Mouse (Mus musculus) heart, embryonic 11.5 days (tissue): ENCODE measurements around the gene Fmod. TPM values are rescaled to one million over a fixed set of nuclear protein-coding genes. Genes with fewer than 3 reads are reported as not detected.

Source experiments
- ATAC-seq: fragments of 200-750 bp; cut with Nextera tagmentation; replicated peaks from 2 replicates; pipeline ENCODE4 v1.8.0; 2017; ENCODE audit warnings: moderate library complexity; ENCODE audit not compliant: insufficient number of reproducible peaks, low FRiP score, low TSS enrichment
- H3K27ac ChIP-seq: fragments of 300-500 bp; sonication (generic); 2 replicates; pipeline ENCODE4 v1.5.1; 2014; ENCODE audit warnings: mild to moderate bottlenecking, low read depth, low read length
- H3K27me3 ChIP-seq: fragments of 300-500 bp; sonication (generic); 2 replicates; pipeline ENCODE4 v1.6.1; 2014; ENCODE audit warnings: mild to moderate bottlenecking, low read length, mixed read lengths; ENCODE audit not compliant: control insufficient read depth, insufficient read depth
- H3K36me3 ChIP-seq: fragments of 300-500 bp; sonication (generic); 2 replicates; pipeline ENCODE4 v1.6.1; 2014; ENCODE audit warnings: mild to moderate bottlenecking, low read length, moderate library complexity, mixed read lengths; ENCODE audit not compliant: control insufficient read depth, insufficient read depth
- H3K4me1 ChIP-seq: fragments of 300-500 bp; sonication (generic); 2 replicates; pipeline ENCODE4 v1.6.1; 2014; ENCODE audit warnings: low read length; ENCODE audit not compliant: control insufficient read depth, insufficient read depth
- H3K4me2 ChIP-seq: fragments of 300-500 bp; sonication (generic); 2 replicates; pipeline ENCODE4 v1.6.1; 2014; ENCODE audit warnings: mild to moderate bottlenecking, moderate library complexity
- H3K4me3 ChIP-seq: fragments of 300-500 bp; sonication (generic); 2 replicates; pipeline ENCODE4 v1.5.1; 2014; ENCODE audit warnings: low read depth, low read length
- H3K9ac ChIP-seq: fragments of 300-500 bp; sonication (generic); 2 replicates; pipeline ENCODE4 v1.6.1; 2014; ENCODE audit warnings: mild to moderate bottlenecking, low read depth, low read length, moderate library complexity
- H3K9me3 ChIP-seq: fragments of 300-500 bp; sonication (generic); replicated peaks from 2 replicates; pipeline ENCODE4 v1.6.1; 2016; ENCODE audit warnings: low read length; ENCODE audit not compliant: control insufficient read depth
- WGBS: fragments of 180-500 bp; shearing (Covaris S2); extraction: QIAGEN DNeasy Blood & Tissue Kit; methylation state at CpG from one replicate; pipeline ENCODE4 v1.1.7; 2014; ENCODE audit not compliant: insufficient replicate concordance; 5-methylcytosine and 5-hydroxymethylcytosine counted together
- polyA plus RNA-seq: library from polyadenylated mRNA; unstranded; fragments of >200 nt; fragmentation: Nextera tagmentation; extraction: Ambion mirVana; gene quantifications from 2 replicates; pipeline ENCODE4 v1.2.1, GENCODE M21; 2014

Fmod gene
- polyA plus RNA-seq, 1 experiment from 2014 or later: 10.6 TPM

GRCm38 (mm10) chr1:134074606-134075005 lies 37.6 kb downstream of the Fmod start:
- Histone ChIP-seq H3K27me3 (no peaks in the 10 kb centered on the region), H3K4me2 (0 out of 2 replicates have a peak overlapping the region, but pooled peaks have one; percentile 1), H3K27ac (no peak overlapping the region), H3K9me3 (no peaks in the 10 kb centered on the region), H3K36me3 (no peaks in the 10 kb centered on the region), H3K4me1 (peaks cover 54% of the 10 kb centered on the region), H3K4me3 (no peak overlapping the region), H3K9ac (no peak overlapping the region)
- no peak for ATAC-seq
- WGBS: 83% methylated on average over 10 of the region's 10 CpGs

GRCm38 (mm10) chr1:134075532-134075931 lies 38.5 kb downstream of the Fmod start:
- Histone ChIP-seq H3K36me3 (no peaks in the 10 kb centered on the region), H3K9ac (peak overlapping the region; percentile 12; the same call in 1 of the 2 replicates), H3K4me3 (no peak overlapping the region), H3K27ac (peak overlapping the region; percentile 25; the same call in 1 of the 2 replicates), H3K9me3 (no peaks in the 10 kb centered on the region), H3K4me2 (peak overlapping the region; percentile 87), H3K4me1 (peaks cover 60% of the 10 kb centered on the region), H3K27me3 (no peaks in the 10 kb centered on the region)
- no peak for ATAC-seq
- 88% methylated on average over 8 of the region's 8 CpGs for WGBS

DNA sequence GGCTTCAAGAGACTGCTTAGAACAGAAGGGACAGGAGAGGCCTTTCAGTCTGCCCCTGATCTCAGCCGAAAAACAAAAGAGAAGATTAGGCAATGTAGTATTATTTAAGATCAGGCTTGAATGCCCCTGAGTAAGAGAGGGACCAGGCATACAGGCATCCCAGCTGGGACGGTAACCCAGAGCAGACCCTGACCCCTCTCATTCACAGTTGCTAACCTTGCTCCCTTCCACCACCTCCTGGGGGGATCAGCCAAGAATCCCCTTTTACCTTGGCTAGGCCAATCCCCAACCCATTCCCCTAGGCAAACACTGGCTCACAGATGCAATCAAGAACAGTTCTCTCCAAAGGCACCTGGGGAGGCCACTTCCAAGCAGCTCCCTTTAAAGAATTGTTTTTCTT lies 39.7 kb downstream of the Fmod start:
- Histone ChIP-seq H3K36me3 (no peaks in the 10 kb centered on the region), H3K27ac (no peak overlapping the region; the same call in 1 of the 2 replicates), H3K27me3 (no peaks in the 10 kb centered on the region), H3K4me3 (peak overlapping the region; percentile 53), H3K4me1 (peaks cover 48% of the 10 kb centered on the region), H3K9ac (peak overlapping the region; percentile 60; the same call in 1 of the 2 replicates), H3K9me3 (no peaks in the 10 kb centered on the region), H3K4me2 (peak overlapping the region; percentile 87)
- WGBS: 75% methylated on average over 2 of the region's 2 CpGs
- no peak for ATAC-seq

DNA sequence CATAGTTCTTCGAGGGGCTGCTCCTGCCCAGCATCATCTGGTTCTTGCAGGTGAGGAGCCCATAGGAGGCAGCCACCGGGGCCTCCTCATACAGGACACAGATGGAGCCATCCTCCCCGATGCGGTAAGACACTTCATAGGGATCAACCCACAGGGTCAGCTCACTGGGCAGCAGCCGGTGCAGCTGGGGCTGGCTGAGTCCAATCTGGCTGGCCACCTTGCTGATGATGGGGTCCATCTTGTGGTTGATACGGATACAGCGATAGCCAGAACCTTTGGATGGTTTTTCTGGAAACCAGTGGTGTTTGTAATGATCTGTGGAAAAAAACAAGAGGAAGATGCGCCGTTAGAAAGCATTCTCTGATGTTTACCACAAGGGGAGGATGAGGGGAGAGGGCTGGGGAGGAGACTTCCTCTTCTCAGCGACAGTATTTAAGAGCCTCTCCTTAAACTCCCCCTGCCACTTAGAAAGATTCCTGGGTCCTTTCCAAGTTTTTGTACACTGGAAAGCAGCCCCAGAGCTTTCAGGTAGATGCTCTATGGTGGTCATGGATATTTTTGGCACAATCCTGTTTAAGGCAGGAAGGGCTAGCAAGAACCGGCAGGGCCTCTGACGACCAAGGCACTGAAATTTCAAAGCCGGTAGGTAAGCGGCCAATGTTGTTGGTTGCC lies 40.5 kb downstream of the Fmod start:
- Histone ChIP-seq H3K27me3 (no peaks in the 10 kb centered on the region), H3K9me3 (no peaks in the 10 kb centered on the region), H3K4me2 (peak overlapping the region; percentile 87), H3K9ac (peak overlapping the region; percentile 79), H3K4me1 (peaks cover 48% of the 10 kb centered on the region), H3K36me3 (no peaks in the 10 kb centered on the region), H3K27ac (peak overlapping the region; percentile 37), H3K4me3 (peak overlapping the region; percentile 53)
- no peak for ATAC-seq
- 37% methylated on average over 14 of the region's 14 CpGs for WGBS

DNA sequence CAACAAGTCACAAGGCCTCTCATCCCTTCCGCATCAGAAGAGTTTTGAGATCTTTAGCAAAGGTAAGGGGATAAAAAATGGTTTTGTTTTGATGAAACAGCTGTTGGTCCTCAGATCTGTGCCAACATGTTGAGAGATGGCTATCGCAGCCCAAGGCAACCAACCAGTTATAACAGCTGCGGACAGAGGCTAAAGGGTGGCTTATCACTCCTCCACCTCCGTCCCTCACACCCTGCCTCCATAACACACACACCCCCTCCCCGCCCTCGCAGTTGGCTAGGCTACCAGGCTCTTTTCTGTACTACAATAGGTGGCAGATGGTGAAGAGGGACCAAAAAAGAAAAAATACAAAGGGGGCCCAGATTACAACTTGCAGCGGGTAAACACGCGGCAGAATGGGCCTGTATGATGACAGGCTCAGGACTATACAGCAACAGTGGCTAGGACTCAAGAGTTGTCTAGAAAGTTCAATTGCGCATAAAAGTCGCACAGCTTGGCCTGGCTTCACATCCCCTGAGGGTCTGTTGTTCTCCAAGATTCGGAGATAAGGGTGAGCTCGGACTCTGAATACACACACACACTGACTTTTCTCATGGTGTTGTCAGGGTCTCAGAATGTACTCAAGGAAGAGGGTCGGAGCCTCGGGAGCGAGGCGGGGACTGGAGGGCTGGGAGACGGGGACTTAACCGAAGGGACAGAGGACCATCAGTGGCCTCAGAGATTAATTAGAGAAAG lies 41.2 kb downstream of the Fmod start:
- Histone ChIP-seq H3K36me3 (no peaks in the 10 kb centered on the region), H3K9me3 (no peaks in the 10 kb centered on the region), H3K27ac (peak overlapping the region; percentile 37), H3K27me3 (no peaks in the 10 kb centered on the region), H3K4me2 (peak overlapping the region; percentile 87), H3K9ac (peak overlapping the region; percentile 79), H3K4me3 (peak overlapping the region; percentile 53), H3K4me1 (peaks cover 47% of the 10 kb centered on the region)
- ATAC-seq: peak; percentile 53
- 5% methylated on average over 19 of the region's 19 CpGs for WGBS

DNA sequence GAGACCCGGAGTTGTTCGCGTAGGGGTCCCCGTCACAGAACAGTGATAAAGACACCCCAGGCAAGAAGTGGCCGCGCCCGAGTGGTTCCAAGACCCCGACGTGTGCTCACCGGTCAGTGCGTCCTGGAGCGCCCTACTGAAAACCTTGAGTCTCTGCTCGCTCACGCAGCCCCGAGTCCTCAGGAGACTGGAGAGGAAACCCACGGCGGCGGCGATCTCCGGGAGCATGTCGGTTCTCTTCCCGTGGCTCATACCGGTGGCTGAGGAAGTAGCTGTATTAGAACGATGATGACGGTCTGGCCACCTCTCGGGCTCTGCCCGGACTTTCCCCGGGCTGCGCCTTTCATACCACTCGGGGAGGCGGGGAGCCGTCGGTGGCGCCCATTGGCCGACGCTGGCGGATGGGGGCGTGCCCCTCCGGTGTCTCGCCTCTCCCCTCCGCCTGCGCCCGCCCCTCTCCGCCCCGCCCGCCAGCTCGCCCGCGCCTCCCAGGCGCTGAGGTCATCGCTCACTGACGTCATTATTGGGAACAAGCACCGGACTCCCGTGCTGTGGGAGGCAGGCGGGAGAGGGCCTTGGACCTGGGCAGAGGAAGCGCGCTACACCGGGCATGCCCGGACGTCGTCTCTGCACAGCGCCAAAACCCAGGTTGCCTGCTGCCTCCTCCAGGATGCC lies 41.9 kb downstream of the Fmod start, which contains the start of gene Btg2:
Gene Btg2 (minus strand): TSS at position 319 of the 675 bp plus-strand sequence.
- H3K9me3 ChIP-seq: no peaks in the 10 kb centered on the region
- peak within 1 kb of the TSS; percentile 79 for H3K9ac ChIP-seq
- peak within 1 kb of the TSS; percentile 87 for H3K4me2 ChIP-seq
- ATAC-seq: peak; percentile 94
- H3K36me3 ChIP-seq: no peaks in the 10 kb centered on the region
- WGBS: under 1% methylated on average over 61 of the region's 62 CpGs
- H3K4me1 ChIP-seq: peaks cover 47% of the 10 kb centered on the region
- peak within 1 kb of the TSS; percentile 84 for H3K27ac ChIP-seq
- no peaks in the 10 kb centered on the region for H3K27me3 ChIP-seq
- H3K4me3 ChIP-seq: peak within 1 kb of the TSS; percentile 53

DNA sequence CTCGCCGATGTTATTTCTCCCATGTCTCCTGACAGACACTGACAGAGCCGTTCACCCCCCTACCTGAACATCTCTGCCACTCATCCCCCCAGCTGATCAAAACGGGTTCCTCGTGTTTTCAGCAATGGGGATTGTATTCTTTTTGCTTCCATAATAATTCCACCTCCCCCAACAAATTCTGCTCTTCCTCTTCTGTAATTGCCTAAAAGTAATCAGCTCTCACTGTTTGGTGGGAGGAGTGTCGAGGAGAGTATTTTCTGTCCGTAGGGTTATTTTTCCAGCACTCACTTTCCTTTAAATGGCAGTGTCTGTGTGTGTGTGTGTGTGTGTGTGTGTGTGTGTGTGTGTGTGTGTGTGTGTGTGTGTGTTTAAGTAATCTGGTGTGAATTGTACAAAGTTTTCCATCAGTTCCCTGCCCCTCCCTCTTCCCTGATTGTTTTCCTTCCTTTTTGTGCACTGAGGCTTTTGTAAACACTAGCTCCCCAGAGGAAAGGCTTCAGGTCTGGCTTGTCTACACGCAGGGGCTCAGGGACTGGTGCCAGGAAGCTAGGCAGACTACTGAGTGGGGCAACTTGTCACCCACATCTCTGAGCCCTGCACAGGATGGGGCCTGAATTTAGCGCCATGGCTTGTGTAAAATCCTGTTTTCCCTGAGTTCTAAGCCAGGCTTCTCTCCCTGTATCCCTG lies 42.6 kb downstream of the Fmod start:
- Histone ChIP-seq H3K27me3 (no peaks in the 10 kb centered on the region), H3K4me3 (peak overlapping the region; percentile 53), H3K4me2 (peak overlapping the region; percentile 77), H3K9me3 (no peaks in the 10 kb centered on the region), H3K9ac (peak overlapping the region; percentile 69), H3K27ac (peak overlapping the region; percentile 84), H3K36me3 (no peaks in the 10 kb centered on the region), H3K4me1 (peaks cover 43% of the 10 kb centered on the region)
- ATAC-seq: no peak
- 10% methylated on average over 9 of the region's 9 CpGs for WGBS

GRCm38 (mm10) chr1:134080406-134080805 lies 43.4 kb downstream of the Fmod start:
- no peaks in the 10 kb centered on the region for H3K27me3 ChIP-seq
- ATAC-seq: no peak
- no peaks in the 10 kb centered on the region for H3K36me3 ChIP-seq
- H3K27ac ChIP-seq: peak overlapping the region; percentile 84; the same call in 1 of the 2 replicates
- peaks cover 43% of the 10 kb centered on the region for H3K4me1 ChIP-seq
- H3K4me3 ChIP-seq: no peak overlapping the region
- WGBS: 64% methylated on average over 4 of the region's 4 CpGs
- H3K4me2 ChIP-seq: no peak overlapping the region
- H3K9ac ChIP-seq: no peak overlapping the region
- H3K9me3 ChIP-seq: no peaks in the 10 kb centered on the region
